Mouse (Mus musculus) limb, embryonic 11.5 days (tissue): Measurements from ENCODE around the gene Efcab5. TPM values are rescaled to one million over a fixed set of nuclear protein-coding genes. Genes with fewer than 3 reads are reported as not detected.
"Not testable (repeated sequence)": the region's sequence is repeated elsewhere in the genome, so short reads cannot be mapped to it uniquely, and the experiment has no call there.

Experiments
- ATAC-seq: fragments of 200-750 bp; cut with Nextera tagmentation; 2 replicates; pipeline ENCODE4 v1.8.0; 2017; ENCODE audit warnings: low read depth; ENCODE audit not compliant: insufficient number of reproducible peaks, low FRiP score, low TSS enrichment
- DNase-seq: peaks from one replicate; pipeline ENCODE4 v3.0.0-alpha.2; 2015; ENCODE audit warnings: low spot score
- H3K27ac ChIP-seq: fragments of 300-500 bp; sonication (generic); replicated peaks from 2 replicates; pipeline ENCODE4 v1.5.1; 2014; ENCODE audit warnings: low read depth, mild to moderate bottlenecking, low read length
- H3K27me3 ChIP-seq: fragments of 300-500 bp; sonication (generic); 2 replicates; pipeline ENCODE4 v1.6.1; 2014; ENCODE audit warnings: mild to moderate bottlenecking, low read length, mixed read lengths; ENCODE audit not compliant: control insufficient read depth, insufficient read depth
- H3K36me3 ChIP-seq: fragments of 300-500 bp; sonication (generic); 2 replicates; pipeline ENCODE4 v1.6.1; 2014; ENCODE audit warnings: mild to moderate bottlenecking, low read length, moderate library complexity, mixed read lengths; ENCODE audit not compliant: control insufficient read depth, insufficient read depth
- H3K4me1 ChIP-seq: fragments of 300-500 bp; sonication (generic); 2 replicates; pipeline ENCODE4 v1.6.1; 2014; ENCODE audit warnings: low read length, mixed read lengths; ENCODE audit not compliant: control insufficient read depth, insufficient read depth
- H3K4me2 ChIP-seq: fragments of 300-500 bp; sonication (generic); 2 replicates; pipeline ENCODE4 v1.6.1; 2014; ENCODE audit warnings: low read depth, mild to moderate bottlenecking, moderate library complexity; ENCODE audit not compliant: severe bottlenecking
- H3K4me3 ChIP-seq: fragments of 300-500 bp; sonication (generic); 2 replicates; pipeline ENCODE4 v1.5.1; 2014; ENCODE audit warnings: low read depth, low read length
- H3K9ac ChIP-seq: fragments of 300-500 bp; sonication (generic); 2 replicates; pipeline ENCODE4 v1.6.1; 2014; ENCODE audit warnings: mild to moderate bottlenecking, low read length
- H3K9me3 ChIP-seq: fragments of 300-500 bp; sonication (generic); 2 replicates; pipeline ENCODE4 v1.6.1; 2016; ENCODE audit warnings: low read length; ENCODE audit not compliant: control insufficient read depth
- WGBS: fragments of 180-500 bp; shearing (Covaris S2); extraction: QIAGEN DNeasy Blood & Tissue Kit; methylation state at CpG from one replicate; pipeline ENCODE4 v1.1.7; 2014; 5-methylcytosine and 5-hydroxymethylcytosine counted together
- polyA plus RNA-seq: library from polyadenylated mRNA; unstranded; fragments of >200 nt; fragmentation: Nextera tagmentation; extraction: Ambion mirVana; gene quantifications from 2 replicates; pipeline ENCODE4 v1.2.1, GENCODE M21; 2014

Efcab5 gene
- polyA plus RNA-seq, 1 experiment from 2014 or later = 0.31 TPM

DNA sequence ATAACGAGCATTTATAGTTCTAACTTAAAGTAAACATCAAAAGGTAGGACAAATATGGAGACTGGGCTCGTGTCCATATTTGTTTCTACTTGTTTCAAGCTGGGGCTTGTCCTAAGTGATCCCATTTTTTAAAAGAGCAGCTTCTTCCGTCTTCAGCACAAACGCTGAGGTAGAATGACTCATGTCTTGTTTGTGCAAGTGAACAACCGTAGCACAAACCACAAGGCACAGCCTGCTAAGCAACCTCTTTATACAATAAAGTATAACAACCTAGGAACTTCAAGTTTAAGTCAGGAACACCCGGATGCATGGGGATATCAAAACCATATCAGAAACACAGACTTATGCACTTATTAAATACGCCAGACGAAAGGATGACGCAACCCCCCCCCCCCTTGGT, 28.4 kb downstream of the Efcab5 start:
- Histone ChIP-seq H3K4me2 (no peak overlapping the region), H3K9me3 (no peaks in the 10 kb centered on the region), H3K4me3 (no peak overlapping the region), H3K27me3 (no peaks in the 10 kb centered on the region), H3K9ac (no peak overlapping the region), H3K36me3 (no peaks in the 10 kb centered on the region), H3K27ac (no peak overlapping the region), H3K4me1 (no peaks in the 10 kb centered on the region)
- DNase-seq (no peak), ATAC-seq (no peak)
- 88% methylated on average over 9 of the region's 9 CpGs for WGBS

DNA sequence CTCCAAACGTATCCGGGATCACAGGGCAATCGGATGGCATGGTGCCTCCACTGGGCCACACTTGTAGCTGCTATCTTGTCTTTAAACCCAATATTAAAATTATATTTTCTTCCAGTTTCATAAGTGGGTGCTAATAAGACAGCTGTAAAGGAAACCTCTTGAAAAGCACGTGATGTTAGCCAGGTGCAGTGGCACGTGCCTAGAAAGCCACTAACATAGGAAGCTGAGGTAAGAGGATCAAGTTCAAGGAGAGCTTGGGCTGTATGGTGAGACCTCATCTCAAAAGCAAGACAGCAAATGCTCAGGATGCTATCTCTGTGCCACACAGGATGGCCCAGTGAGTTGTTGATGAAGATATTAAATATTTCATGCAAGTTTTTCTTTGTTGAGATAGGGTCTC, 34.6 kb downstream of the Efcab5 start:
- Histone ChIP-seq H3K36me3 (no peaks in the 10 kb centered on the region), H3K27me3 (no peaks in the 10 kb centered on the region), H3K4me2 (no peak overlapping the region), H3K9ac (no peak overlapping the region), H3K27ac (no peak overlapping the region), H3K4me3 (no peak overlapping the region), H3K4me1 (no peaks in the 10 kb centered on the region), H3K9me3 (no peaks in the 10 kb centered on the region)
- ATAC-seq = no peak
- no peak for DNase-seq
- WGBS = 86% methylated on average over 5 of the region's 5 CpGs

DNA sequence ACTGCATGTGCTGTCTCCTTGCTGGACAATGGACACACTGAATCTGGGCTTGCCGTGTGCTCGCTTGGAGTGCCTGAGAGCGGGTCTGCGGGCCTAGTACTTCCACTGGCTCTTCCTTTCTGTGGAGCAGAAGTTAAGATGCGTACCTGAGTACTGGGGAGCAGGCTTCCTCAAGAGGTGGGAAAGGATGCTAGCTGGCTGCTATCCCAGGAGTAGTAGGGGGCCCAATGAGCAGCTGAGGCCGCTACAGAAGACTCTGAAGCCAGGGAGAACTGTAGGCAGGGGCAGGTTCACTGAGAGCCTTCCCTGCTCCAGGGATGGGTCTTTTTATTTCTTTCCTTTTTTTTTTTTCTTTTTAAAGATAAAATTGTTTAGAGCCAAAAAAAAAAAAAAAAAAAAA, 38.0 kb downstream of the Efcab5 start:
- ATAC-seq = no peak
- Histone ChIP-seq H3K4me3 (no peak overlapping the region), H3K9ac (no peak overlapping the region), H3K27me3 (no peaks in the 10 kb centered on the region), H3K36me3 (no peaks in the 10 kb centered on the region), H3K27ac (no peak overlapping the region), H3K9me3 (no peaks in the 10 kb centered on the region), H3K4me2 (no peak overlapping the region), H3K4me1 (no peaks in the 10 kb centered on the region)
- 90% methylated on average over 6 of the region's 6 CpGs for WGBS
- DNase-seq = no peak

DNA sequence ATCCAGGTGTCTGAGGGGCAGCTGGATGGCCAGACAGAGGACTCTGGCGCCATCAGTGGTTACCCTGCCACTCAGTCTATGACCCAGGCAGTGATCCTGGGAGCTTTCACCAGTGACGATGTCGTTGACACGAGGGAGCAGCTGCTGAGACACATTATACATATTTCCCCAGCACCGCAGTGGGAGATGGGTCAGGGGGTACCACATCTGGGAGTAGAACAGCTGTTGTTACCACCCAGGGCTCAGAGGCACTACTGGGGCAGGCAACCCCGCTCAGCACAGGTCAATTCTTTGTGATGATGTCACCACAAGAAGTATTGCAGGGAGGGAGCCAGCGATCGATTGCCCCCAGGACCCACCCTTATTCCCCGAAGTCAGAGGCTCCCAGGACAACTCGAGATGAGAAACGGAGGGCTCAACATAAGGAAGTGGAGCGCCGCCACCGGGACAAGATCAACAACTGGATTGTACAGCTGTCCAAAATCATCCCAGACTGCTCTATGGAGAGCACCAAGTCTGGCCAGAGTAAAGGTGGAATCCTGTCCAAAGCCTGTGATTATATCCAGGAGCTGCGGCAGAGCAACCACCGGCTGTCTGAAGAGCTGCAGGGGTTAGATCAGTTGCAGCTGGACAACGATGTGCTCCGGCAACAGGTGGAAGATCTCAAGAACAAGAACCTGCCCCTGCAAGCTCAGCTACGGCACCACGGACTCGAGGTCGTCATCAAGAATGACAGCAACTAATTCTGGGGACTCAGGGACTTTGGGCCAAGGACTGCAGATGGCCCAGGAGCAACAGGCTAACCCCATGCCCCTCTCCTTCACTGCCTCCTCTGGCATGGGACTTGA, 38.8 kb downstream of the Efcab5 start:
- H3K9me3 ChIP-seq, H3K27me3 ChIP-seq, H3K27ac ChIP-seq, ATAC-seq, H3K4me2 ChIP-seq, DNase-seq, H3K36me3 ChIP-seq, H3K4me3 ChIP-seq, H3K4me1 ChIP-seq, H3K9ac ChIP-seq: not testable (repeated sequence)
- 86% methylated on average over 21 of the region's 22 CpGs for WGBS

DNA sequence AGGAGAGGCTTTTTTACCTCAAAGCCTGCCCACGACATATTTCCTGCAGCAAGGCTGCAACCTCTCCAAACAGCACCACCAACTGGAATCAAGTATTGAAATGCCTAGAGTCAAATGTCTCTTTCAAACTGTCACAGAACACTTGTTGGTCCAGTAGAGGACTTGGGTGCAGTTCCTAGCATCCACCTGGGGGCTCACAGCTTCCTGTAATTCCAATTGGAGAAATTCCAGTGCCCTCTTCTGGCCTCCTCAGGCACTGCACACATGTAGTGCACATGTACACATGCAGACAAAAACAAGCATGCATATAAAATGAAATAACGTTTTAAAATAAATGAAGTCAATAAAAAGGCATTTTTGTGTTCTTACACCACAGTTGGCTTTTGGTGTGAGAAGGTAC, 40.0 kb downstream of the Efcab5 start:
- Histone ChIP-seq H3K27me3 (no peaks in the 10 kb centered on the region), H3K9ac (no peak overlapping the region), H3K9me3 (no peaks in the 10 kb centered on the region), H3K4me1 (no peaks in the 10 kb centered on the region), H3K36me3 (no peaks in the 10 kb centered on the region), H3K27ac (no peak overlapping the region), H3K4me3 (no peak overlapping the region), H3K4me2 (no peak overlapping the region)
- no peak for DNase-seq
- 82% methylated on average over 2 of the region's 2 CpGs for WGBS
- ATAC-seq = no peak

DNA sequence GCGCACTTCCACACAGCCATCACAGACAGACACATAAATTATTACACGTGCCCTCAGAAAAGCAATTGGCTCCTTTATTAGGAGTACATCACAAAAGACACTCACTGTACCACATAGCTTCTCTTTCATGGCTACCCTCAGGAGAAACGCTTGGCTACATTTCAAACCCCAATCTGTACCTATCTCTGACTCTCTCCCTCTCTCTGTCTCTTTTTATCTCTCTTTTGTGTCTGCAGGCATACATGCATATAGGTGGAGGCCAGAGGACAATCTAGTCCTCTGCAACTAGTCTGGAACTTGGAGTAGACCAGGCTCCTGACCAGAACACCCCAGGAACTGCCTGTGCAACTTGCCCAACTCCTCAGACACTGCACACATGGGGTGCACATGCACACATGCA, 41.0 kb downstream of the Efcab5 start:
- no peak overlapping the region for H3K9ac ChIP-seq
- WGBS = 92% methylated on average over 3 of the region's 3 CpGs
- H3K36me3 ChIP-seq = no peaks in the 10 kb centered on the region
- no peaks in the 10 kb centered on the region for H3K9me3 ChIP-seq
- no peak overlapping the region for H3K4me2 ChIP-seq
- no peak for ATAC-seq
- no peaks in the 10 kb centered on the region for H3K4me1 ChIP-seq
- no peak overlapping the region for H3K4me3 ChIP-seq
- no peak for DNase-seq
- no peaks in the 10 kb centered on the region for H3K27me3 ChIP-seq
- H3K27ac ChIP-seq = no peak overlapping the region

DNA sequence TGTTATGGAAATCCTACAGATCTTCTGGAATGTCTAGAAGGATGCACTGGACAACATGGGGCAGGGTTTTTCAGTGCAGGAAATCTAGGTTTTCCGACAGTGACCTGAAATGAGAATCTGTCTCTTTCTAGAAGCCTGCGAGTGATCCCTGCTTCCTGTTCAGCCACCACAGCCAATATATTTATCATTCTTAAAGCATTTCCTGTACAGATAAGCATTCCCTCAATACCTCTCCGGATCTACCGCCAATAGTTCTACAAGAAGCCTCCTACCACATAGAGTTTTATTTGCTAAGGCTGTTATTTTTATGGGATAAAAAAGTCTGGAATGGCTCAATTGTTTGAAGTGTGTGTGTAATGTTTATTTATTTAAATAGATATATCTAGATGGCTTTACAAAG, 43.3 kb downstream of the Efcab5 start:
- H3K36me3 ChIP-seq = no peaks in the 10 kb centered on the region
- DNase-seq (no peak), ATAC-seq (no peak)
- WGBS = 75% methylated on average over 4 of the region's 4 CpGs
- no peak overlapping the region for H3K27ac ChIP-seq
- H3K4me3 ChIP-seq = no peak overlapping the region
- H3K4me1 ChIP-seq = no peaks in the 10 kb centered on the region
- H3K9me3 ChIP-seq = no peaks in the 10 kb centered on the region
- no peaks in the 10 kb centered on the region for H3K27me3 ChIP-seq
- no peak overlapping the region for H3K9ac ChIP-seq
- H3K4me2 ChIP-seq = no peak overlapping the region

DNA sequence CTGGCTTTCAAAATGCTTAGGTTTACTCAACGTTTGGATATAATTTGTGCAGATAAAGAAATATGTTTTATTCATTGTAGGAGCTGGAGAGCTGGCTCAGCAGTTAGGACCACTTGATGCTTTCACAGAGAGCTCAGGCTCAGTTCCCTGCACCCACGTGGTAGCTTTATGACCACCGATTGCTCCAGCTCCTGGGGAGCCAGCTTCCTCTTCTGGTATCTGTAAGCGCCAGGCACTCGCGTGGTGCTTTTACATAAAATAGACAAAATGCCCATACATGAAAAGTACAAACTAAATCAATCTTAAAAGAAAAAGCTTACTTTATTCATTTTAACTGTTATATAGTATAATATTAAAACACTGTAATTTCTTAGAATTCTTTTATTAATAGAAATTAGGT, 46.8 kb downstream of the Efcab5 start:
- Histone ChIP-seq H3K4me3 (no peak overlapping the region), H3K9me3 (no peaks in the 10 kb centered on the region), H3K27me3 (no peaks in the 10 kb centered on the region), H3K4me1 (no peaks in the 10 kb centered on the region), H3K4me2 (no peak overlapping the region), H3K27ac (no peak overlapping the region), H3K36me3 (no peaks in the 10 kb centered on the region), H3K9ac (no peak overlapping the region)
- WGBS = 66% methylated on average over 6 of the region's 6 CpGs
- DNase-seq = no peak
- ATAC-seq = no peak

DNA sequence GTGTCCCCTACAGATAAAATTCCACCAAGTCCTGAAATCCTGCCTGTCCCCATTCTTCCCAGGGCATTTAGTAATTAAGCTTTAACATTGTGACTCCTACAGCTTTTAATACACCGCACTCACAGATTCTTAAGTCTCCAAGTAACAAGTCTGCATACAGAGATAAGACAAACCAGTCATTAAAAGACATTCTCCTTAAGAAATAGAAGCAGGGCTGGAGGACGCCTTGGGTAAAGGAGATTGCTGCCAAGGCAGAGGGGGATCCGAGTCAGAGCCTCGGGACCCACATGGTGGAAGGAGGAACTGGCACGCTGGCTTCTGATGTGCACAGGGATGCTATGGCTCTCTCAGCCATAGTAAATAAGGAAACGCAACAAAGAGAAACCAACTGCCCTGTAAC, 48.8 kb downstream of the Efcab5 start:
- Histone ChIP-seq H3K27me3 (no peaks in the 10 kb centered on the region), H3K9me3 (no peaks in the 10 kb centered on the region), H3K27ac (no peak overlapping the region), H3K4me2 (no peak overlapping the region), H3K9ac (no peak overlapping the region), H3K4me3 (no peak overlapping the region), H3K4me1 (no peaks in the 10 kb centered on the region), H3K36me3 (no peaks in the 10 kb centered on the region)
- no peak for ATAC-seq
- WGBS = 83% methylated on average over 6 of the region's 6 CpGs
- no peak for DNase-seq
